Mouse (Mus musculus): ENCODE measurements around the gene Olfr1410. TPM values are rescaled to one million over a fixed set of nuclear protein-coding genes. Genes with fewer than 3 reads are reported as not detected.

The Olfr1410 gene
- polyA plus RNA-seq, 1 experiment from 2014 or later = not detected

- Histone ChIP-seq H3K4me3 (ENCODE audit: low read depth, low read length) (no peak overlapping the region), H3K4me2 (ENCODE audit: low read depth, low read length) (no peak overlapping the region), H3K36me3 (ENCODE audit: control insufficient read depth, insufficient read depth) (no peaks in the 10 kb centered on the region), H3K27ac (ENCODE audit: low read length) (no peak overlapping the region), H3K9ac (ENCODE audit: low read depth, low read length) (no peak overlapping the region), H3K27me3 (ENCODE audit: control insufficient read depth, insufficient read depth, low read depth, low read length) (no peaks in the 10 kb centered on the region), H3K9me3 (replicated peaks; ENCODE audit: control insufficient read depth, low read length) (no peaks in the 10 kb centered on the region), H3K4me1 (ENCODE audit: control insufficient read depth, low read depth, low read length) (peaks cover 9% of the 10 kb centered on the region)
- ATAC-seq (ENCODE audit: low read depth) = no peak
- 37% methylated on average over 2 of the region's 2 CpGs for WGBS (ENCODE audit: insufficient replicate concordance)
Observed at GRCm38 (mm10) chr1:92646111-92646510, 40.5 kb downstream of the Olfr1410 start.

- ATAC-seq (ENCODE audit: low read depth) = no peak
- no peaks in the 10 kb centered on the region for H3K27me3 ChIP-seq (ENCODE audit: control insufficient read depth, insufficient read depth, low read depth, low read length)
- H3K9ac ChIP-seq (ENCODE audit: low read depth, low read length) = no peak overlapping the region
- no peak overlapping the region for H3K4me3 ChIP-seq (ENCODE audit: low read depth, low read length)
- 61% methylated on average over 7 of the region's 7 CpGs for WGBS (ENCODE audit: insufficient replicate concordance)
- no peaks in the 10 kb centered on the region for H3K36me3 ChIP-seq (ENCODE audit: control insufficient read depth, insufficient read depth)
- no peak overlapping the region for H3K27ac ChIP-seq (ENCODE audit: low read length)
- H3K4me2 ChIP-seq (ENCODE audit: low read depth, low read length) = no peak overlapping the region
- H3K4me1 ChIP-seq (ENCODE audit: control insufficient read depth, low read depth, low read length) = peaks cover 9% of the 10 kb centered on the region
- H3K9me3 ChIP-seq (replicated peaks; ENCODE audit: control insufficient read depth, low read length) = no peaks in the 10 kb centered on the region
Observed at GRCm38 (mm10) chr1:92646601-92647000, 41.0 kb downstream of the Olfr1410 start.

- ATAC-seq (ENCODE audit: low read depth) = no peak
- H3K27me3 ChIP-seq (ENCODE audit: control insufficient read depth, insufficient read depth, low read depth, low read length) = no peaks in the 10 kb centered on the region
- peaks cover 7% of the 10 kb centered on the region for H3K4me1 ChIP-seq (ENCODE audit: control insufficient read depth, low read depth, low read length)
- H3K4me2 ChIP-seq (ENCODE audit: low read depth, low read length) = no peak overlapping the region
- 46% methylated on average over 4 of the region's 4 CpGs for WGBS (ENCODE audit: insufficient replicate concordance)
- H3K36me3 ChIP-seq (ENCODE audit: control insufficient read depth, insufficient read depth) = no peaks in the 10 kb centered on the region
- H3K27ac ChIP-seq (ENCODE audit: low read length) = no peak overlapping the region
- no peak overlapping the region for H3K9ac ChIP-seq (ENCODE audit: low read depth, low read length)
- H3K4me3 ChIP-seq (ENCODE audit: low read depth, low read length) = no peak overlapping the region
- no peaks in the 10 kb centered on the region for H3K9me3 ChIP-seq (replicated peaks; ENCODE audit: control insufficient read depth, low read length)
Observed at GRCm38 (mm10) chr1:92647026-92647425, 41.4 kb downstream of the Olfr1410 start.

- Histone ChIP-seq H3K4me1 (ENCODE audit: control insufficient read depth, low read depth, low read length) (peaks cover 3% of the 10 kb centered on the region), H3K4me3 (ENCODE audit: low read depth, low read length) (no peak overlapping the region), H3K27me3 (ENCODE audit: control insufficient read depth, insufficient read depth, low read depth, low read length) (no peaks in the 10 kb centered on the region), H3K27ac (ENCODE audit: low read length) (no peak overlapping the region), H3K4me2 (ENCODE audit: low read depth, low read length) (peak overlapping the region; percentile 41), H3K9ac (ENCODE audit: low read depth, low read length) (no peak overlapping the region), H3K36me3 (ENCODE audit: control insufficient read depth, insufficient read depth) (no peaks in the 10 kb centered on the region), H3K9me3 (replicated peaks; ENCODE audit: control insufficient read depth, low read length) (no peaks in the 10 kb centered on the region)
- WGBS (ENCODE audit: insufficient replicate concordance) = 7% methylated on average over 8 of the region's 8 CpGs
- peak; percentile 37; the same call in 1 of the 2 replicates for ATAC-seq (ENCODE audit: low read depth)
Observed at GRCm38 (mm10) chr1:92647752-92648151, 42.2 kb downstream of the Olfr1410 start.

- Histone ChIP-seq H3K4me1 (ENCODE audit: control insufficient read depth, low read depth, low read length) (peaks cover 3% of the 10 kb centered on the region), H3K27ac (ENCODE audit: low read length) (no peak overlapping the region), H3K4me2 (ENCODE audit: low read depth, low read length) (peak overlapping the region; percentile 41), H3K27me3 (ENCODE audit: control insufficient read depth, insufficient read depth, low read depth, low read length) (no peaks in the 10 kb centered on the region), H3K9ac (ENCODE audit: low read depth, low read length) (no peak overlapping the region), H3K36me3 (ENCODE audit: control insufficient read depth, insufficient read depth) (no peaks in the 10 kb centered on the region), H3K9me3 (replicated peaks; ENCODE audit: control insufficient read depth, low read length) (no peaks in the 10 kb centered on the region), H3K4me3 (ENCODE audit: low read depth, low read length) (no peak overlapping the region)
- WGBS (ENCODE audit: insufficient replicate concordance) = 12% methylated on average over 10 of the region's 10 CpGs
- no peak for ATAC-seq (ENCODE audit: low read depth)
Observed at GRCm38 (mm10) chr1:92648197-92648596, 42.6 kb downstream of the Olfr1410 start.

GRCm38 (mm10) chr1:92648673-92649072 lies 43.1 kb downstream of the Olfr1410 start, which contains the start of gene Otos:
Otos (minus strand) TSS chr1:92648841.
- Histone ChIP-seq H3K4me3 (ENCODE audit: low read depth, low read length) (no peak within 1 kb of the TSS), H3K4me1 (ENCODE audit: control insufficient read depth, low read depth, low read length) (peaks cover 3% of the 10 kb centered on the region)

GRCm38 (mm10) chr1:92651467-92651866 lies 45.9 kb downstream of the Olfr1410 start:
- H3K27ac ChIP-seq (ENCODE audit: low read length) = no peak overlapping the region
- 52% methylated on average over 3 of the region's 3 CpGs for WGBS (ENCODE audit: insufficient replicate concordance)
- no peak overlapping the region for H3K9ac ChIP-seq (ENCODE audit: low read depth, low read length)
- peaks cover 3% of the 10 kb centered on the region for H3K4me1 ChIP-seq (ENCODE audit: control insufficient read depth, low read depth, low read length)
- H3K9me3 ChIP-seq (replicated peaks; ENCODE audit: control insufficient read depth, low read length) = no peaks in the 10 kb centered on the region
- H3K4me3 ChIP-seq (ENCODE audit: low read depth, low read length) = no peak overlapping the region
- H3K4me2 ChIP-seq (ENCODE audit: low read depth, low read length) = no peak overlapping the region
- H3K36me3 ChIP-seq (ENCODE audit: control insufficient read depth, insufficient read depth) = no peaks in the 10 kb centered on the region
- H3K27me3 ChIP-seq (ENCODE audit: control insufficient read depth, insufficient read depth, low read depth, low read length) = no peaks in the 10 kb centered on the region
- no peak for ATAC-seq (ENCODE audit: low read depth)

More at GRCm38 (mm10) chr1:92648673-92649072, 43.1 kb downstream of the Olfr1410 start, which contains the start of gene Otos:
- Histone ChIP-seq H3K9me3 (replicated peaks; ENCODE audit: control insufficient read depth, low read length) (no peaks in the 10 kb centered on the region), H3K27ac (ENCODE audit: low read length) (no peak within 1 kb of the TSS), H3K9ac (ENCODE audit: low read depth, low read length) (no peak within 1 kb of the TSS), H3K27me3 (ENCODE audit: control insufficient read depth, insufficient read depth, low read depth, low read length) (no peaks in the 10 kb centered on the region), H3K36me3 (ENCODE audit: control insufficient read depth, insufficient read depth) (no peaks in the 10 kb centered on the region), H3K4me2 (ENCODE audit: low read depth, low read length) (peak within 1 kb of the TSS; percentile 41)
- 19% methylated on average over 8 of the region's 8 CpGs for WGBS (ENCODE audit: insufficient replicate concordance)
- no peak for ATAC-seq (ENCODE audit: low read depth)

GRCm38 (mm10) chr1:92653179-92653578 lies 47.6 kb downstream of the Olfr1410 start:
- no peak for ATAC-seq (ENCODE audit: low read depth)
- no peaks in the 10 kb centered on the region for H3K27me3 ChIP-seq (ENCODE audit: control insufficient read depth, insufficient read depth, low read depth, low read length)
- H3K9ac ChIP-seq (ENCODE audit: low read depth, low read length) = no peak overlapping the region
- H3K27ac ChIP-seq (ENCODE audit: low read length) = no peak overlapping the region
- H3K4me2 ChIP-seq (ENCODE audit: low read depth, low read length) = no peak overlapping the region
- H3K36me3 ChIP-seq (ENCODE audit: control insufficient read depth, insufficient read depth) = no peaks in the 10 kb centered on the region
- no peaks in the 10 kb centered on the region; the same call in none of the 2 replicates for H3K4me1 ChIP-seq (ENCODE audit: control insufficient read depth, low read depth, low read length)
- H3K9me3 ChIP-seq (replicated peaks; ENCODE audit: control insufficient read depth, low read length) = no peaks in the 10 kb centered on the region
- WGBS (ENCODE audit: insufficient replicate concordance) = 69% methylated on average over 3 of the region's 3 CpGs
- H3K4me3 ChIP-seq (ENCODE audit: low read depth, low read length) = no peak overlapping the region

GRCm38 (mm10) chr1:92654676-92655075 lies 49.1 kb downstream of the Olfr1410 start:
- H3K9me3 ChIP-seq (replicated peaks; ENCODE audit: control insufficient read depth, low read length) = no peaks in the 10 kb centered on the region
- H3K27ac ChIP-seq (ENCODE audit: low read length) = no peak overlapping the region
- H3K4me3 ChIP-seq (ENCODE audit: low read depth, low read length) = no peak overlapping the region
- no peak for ATAC-seq (ENCODE audit: low read depth)
- no peak overlapping the region for H3K9ac ChIP-seq (ENCODE audit: low read depth, low read length)
- no peaks in the 10 kb centered on the region for H3K27me3 ChIP-seq (ENCODE audit: control insufficient read depth, insufficient read depth, low read depth, low read length)
- H3K4me2 ChIP-seq (ENCODE audit: low read depth, low read length) = no peak overlapping the region
- H3K4me1 ChIP-seq (ENCODE audit: control insufficient read depth, low read depth, low read length) = no peaks in the 10 kb centered on the region; the same call in 1 of the 2 replicates
- H3K36me3 ChIP-seq (ENCODE audit: control insufficient read depth, insufficient read depth) = no peaks in the 10 kb centered on the region
- WGBS (ENCODE audit: insufficient replicate concordance) = 57% methylated on average over 2 of the region's 2 CpGs

All from liver, embryonic 16.5 days (tissue).